Mouse (Mus musculus) adrenal gland, postnatal 10 days (tissue): ENCODE results near the gene Wdr46. TPM values are rescaled to one million over a fixed set of nuclear protein-coding genes. Genes with fewer than 3 reads are reported as not detected.
A peak's percentile ranks its signal among the peaks of the same experiment; 100 is the strongest.
"Not testable (repeated sequence)": the region's sequence is repeated elsewhere in the genome, so short reads cannot be mapped to it uniquely, and the experiment has no call there.

Experiments
- DNase-seq: peaks from one replicate; pipeline ENCODE4 v3.0.0; 2021; ENCODE audit warnings: mixed read lengths
- total RNA-seq, 2 experiments: library from RNA; stranded (reverse); gene quantifications; 2 replicates each; pipeline ENCODE4 v1.2.3; 2021

Gene Wdr46
- total RNA-seq, 2 experiments from 2014 or later, result 28.4 to 29.7 TPM

GRCm38 (mm10) chr17:33979512-33980050 lies 39.1 kb downstream of the Wdr46 start:
- no peak for DNase-seq

GRCm38 (mm10) chr17:33980181-33981035 lies 39.9 kb downstream of the Wdr46 start:
- DNase-seq, result no peak

- DNase-seq, result peak; percentile 86
These were observed 40.9 kb downstream of the Wdr46 start for GRCm38 (mm10) chr17:33981192-33981909.

GRCm38 (mm10) chr17:33982136-33982535 lies 41.7 kb downstream of the Wdr46 start:
- DNase-seq, result peak; percentile 74

- DNase-seq, result peak; percentile 67
These were observed 51.6 kb downstream of the Wdr46 start for GRCm38 (mm10) chr17:33991788-33992664.

GRCm38 (mm10) chr17:33994959-33995358 lies 54.5 kb downstream of the Wdr46 start:
- DNase-seq, result no peak

GRCm38 (mm10) chr17:33995651-33996050 lies 55.2 kb downstream of the Wdr46 start:
- DNase-seq, result no peak

GRCm38 (mm10) chr17:33997025-33997424 lies 56.6 kb downstream of the Wdr46 start:
- DNase-seq, result not testable (repeated sequence)

GRCm38 (mm10) chr17:33998697-33999096 lies 58.2 kb downstream of the Wdr46 start:
- not testable (repeated sequence) for DNase-seq

Other genes starting within 250 kb of the Wdr46 start
- 100 to 1,000 TPM; 115 to 126 TPM for gene March2, start 222.0 kb upstream of the Wdr46 start, total RNA-seq
- gene Rab11b, start 180.1 kb upstream of the Wdr46 start, total RNA-seq, result 100 to 1,000 TPM; 213 to 245 TPM
- gene Angptl4, start 158.8 kb upstream of the Wdr46 start, total RNA-seq, result 100 to 1,000 TPM; 156 to 168 TPM
- gene Kank3, start 130.1 kb upstream of the Wdr46 start, total RNA-seq, result 100 to 1,000 TPM in 1 of 2 experiments, 10 to 100 TPM in 1; 85.3 to 108 TPM
- gene Rps28, start 116.1 kb upstream of the Wdr46 start, total RNA-seq, result 1,000 to 10,000 TPM; 1,671 to 1,675 TPM
- 100 to 1,000 TPM; 564 to 570 TPM for gene Ndufa7, start 116.1 kb upstream of the Wdr46 start, total RNA-seq
- gene Cd320, start 97.6 kb upstream of the Wdr46 start, total RNA-seq, result 10 to 100 TPM; 29.6 to 39.4 TPM
- not detected for gene Gm7029, start 66.8 kb upstream of the Wdr46 start, total RNA-seq
- 10 to 100 TPM; 13.4 to 15.8 TPM for gene Kifc1, start 50.0 kb upstream of the Wdr46 start, total RNA-seq
- gene Platr17, start 35.5 kb upstream of the Wdr46 start, total RNA-seq, result not detected
- 10 to 100 TPM; 25.4 to 26.3 TPM for gene Daxx, start 31.2 kb upstream of the Wdr46 start, total RNA-seq
- 100 to 1,000 TPM; 131 to 150 TPM for gene Tapbp, start 24.8 kb upstream of the Wdr46 start, total RNA-seq
- 10 to 100 TPM; 29.2 to 34.3 TPM for gene Zbtb22, start 24.8 kb upstream of the Wdr46 start, total RNA-seq
- gene Rgl2, start 11.1 kb upstream of the Wdr46 start, total RNA-seq, result 10 to 100 TPM; 57.1 to 76.3 TPM
- 10 to 100 TPM; 81.2 to 94.9 TPM for gene Pfdn6, start 317 bp upstream of the Wdr46 start, total RNA-seq
- gene B3galt4, start 10.8 kb downstream of the Wdr46 start, total RNA-seq, result 1 to 10 TPM; 4.8 to 5.8 TPM
- 10 to 100 TPM; 38.8 to 51.4 TPM for gene Vps52, start 15.2 kb downstream of the Wdr46 start, total RNA-seq
- gene Rps18, start 15.3 kb downstream of the Wdr46 start, total RNA-seq, result 100 to 1,000 TPM; 943 to 952 TPM
- gene H2-K1, start 59.7 kb downstream of the Wdr46 start, total RNA-seq, result 100 to 1,000 TPM; 204 to 217 TPM
- gene Ring1, start 84.0 kb downstream of the Wdr46 start, total RNA-seq, result 10 to 100 TPM; 29.8 to 36.5 TPM
- 100 to 1,000 TPM; 184 to 194 TPM for gene H2-Ke6, start 87.4 kb downstream of the Wdr46 start, total RNA-seq
- 100 to 1,000 TPM; 115 to 140 TPM for gene Slc39a7, start 91.0 kb downstream of the Wdr46 start, total RNA-seq
- gene Rxrb, start 91.2 kb downstream of the Wdr46 start, total RNA-seq, result 10 to 100 TPM; 62.3 to 76.1 TPM
- 10 to 100 TPM in 1 of 2 experiments, 1 to 10 TPM in 1; 4.2 to 15.0 TPM for gene Col11a2, start 98.8 kb downstream of the Wdr46 start, total RNA-seq
- 1 to 10 TPM; 1.4 to 1.5 TPM for gene H2-Oa, start 151.7 kb downstream of the Wdr46 start, total RNA-seq
- 10 to 100 TPM in 1 of 2 experiments, 1 to 10 TPM in 1; 8.9 to 15.2 TPM for gene H2-DMa, start 178.9 kb downstream of the Wdr46 start, total RNA-seq
- 100 to 1,000 TPM; 170 to 181 TPM for gene Brd2, start 182.0 kb downstream of the Wdr46 start, total RNA-seq
- 1 to 10 TPM; 4.5 to 4.8 TPM for gene H2-DMb2, start 202.6 kb downstream of the Wdr46 start, total RNA-seq
- gene H2-DMb1, start 212.4 kb downstream of the Wdr46 start, total RNA-seq, result 1 to 10 TPM; 3.6 to 5.8 TPM
- 10 to 100 TPM; 11.9 to 15.5 TPM for gene Tap1, start 246.9 kb downstream of the Wdr46 start, total RNA-seq
- 10 to 100 TPM; 13.5 to 18.2 TPM for gene Psmb9, start 247.1 kb downstream of the Wdr46 start, total RNA-seq